Mouse (Mus musculus): ENCODE measurements around the gene Fabp2.

GRCm38 (mm10) chr3:122898254-122898653 lies 3.4 kb downstream of the Fabp2 start:
- TF ChIP-seq MYOD1 (IDR thresholded peaks at IDR 0.05; ENCODE audit: control insufficient read depth, insufficient read length, low read depth) (no peak), CTCF (IDR thresholded peaks at IDR 0.05; ENCODE audit: control insufficient read depth, insufficient read depth, insufficient read length) (no peak)

All from C2C12 (cell line).